Mouse (Mus musculus): ENCODE results near the gene Ocln.

Gene Ocln

GRCm38 (mm10) chr13:100552369-100553041, at the start of gene Ocln:
Ocln (minus strand) TSS chr13:100552718.
- DNase-seq, result peak; percentile 83 to 86

DNA sequence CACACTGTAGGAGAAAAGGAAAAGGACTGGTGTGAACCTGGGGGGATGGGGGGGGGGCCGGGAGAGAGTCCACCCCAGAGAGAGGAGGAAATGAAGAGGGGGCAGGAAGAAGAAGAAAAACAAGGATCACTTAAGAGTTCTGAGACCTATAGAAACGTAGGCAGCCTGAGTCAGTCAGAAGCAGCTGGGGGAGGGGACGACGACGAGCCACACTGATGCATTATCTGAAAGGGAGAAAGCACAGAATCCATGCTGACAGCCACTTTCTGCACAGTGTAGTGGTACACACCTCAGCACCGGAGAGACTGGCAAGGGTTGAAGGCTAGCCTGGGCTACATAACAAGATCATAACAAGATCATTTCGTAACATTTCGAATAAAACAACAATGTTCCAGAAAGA, 48.5 kb upstream of the Ocln start:
- DNase-seq, result no peak

DNA sequence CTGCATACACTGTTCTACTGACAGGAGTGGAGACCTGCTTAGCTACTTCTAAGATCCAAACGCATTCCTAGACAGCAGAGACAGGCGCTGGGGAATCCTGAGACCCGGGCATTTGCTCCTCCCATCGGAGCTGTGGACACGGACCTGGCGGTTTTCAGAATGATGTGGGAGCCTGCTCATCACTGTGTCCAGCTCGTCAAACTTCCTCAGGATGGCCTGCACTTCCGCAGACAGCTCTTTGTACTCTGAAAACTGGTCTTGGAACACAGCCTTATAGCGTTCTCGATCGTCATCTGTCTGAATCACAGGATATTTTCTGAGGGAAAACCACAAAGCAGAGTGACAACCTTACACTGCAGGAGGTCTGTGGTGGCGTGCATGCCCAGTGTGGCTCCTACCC, 47.8 kb upstream of the Ocln start:
- no peak for DNase-seq

- no peak for DNase-seq
These were observed 44.8 kb upstream of the Ocln start for GRCm38 (mm10) chr13:100597284-100597683.

DNA sequence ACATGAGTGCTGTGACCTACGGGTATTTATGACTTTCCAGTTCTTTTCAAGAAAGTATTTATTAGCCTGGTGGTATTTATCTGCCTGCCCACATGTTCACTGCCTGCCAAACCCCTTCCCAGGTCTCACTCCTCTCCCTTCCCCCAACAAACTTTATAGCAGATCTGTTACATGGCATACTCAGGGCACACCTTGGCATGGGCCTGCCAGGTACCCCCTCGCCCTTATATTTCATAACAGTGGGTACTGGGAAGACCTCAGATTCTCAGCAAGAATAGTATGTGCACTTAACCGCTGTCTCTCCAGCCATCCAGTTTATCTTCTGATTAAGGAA, 43.0 kb upstream of the Ocln start:
- no peak for DNase-seq

- no peak for DNase-seq
These were observed 42.5 kb upstream of the Ocln start for GRCm38 (mm10) chr13:100594838-100595551.

DNA sequence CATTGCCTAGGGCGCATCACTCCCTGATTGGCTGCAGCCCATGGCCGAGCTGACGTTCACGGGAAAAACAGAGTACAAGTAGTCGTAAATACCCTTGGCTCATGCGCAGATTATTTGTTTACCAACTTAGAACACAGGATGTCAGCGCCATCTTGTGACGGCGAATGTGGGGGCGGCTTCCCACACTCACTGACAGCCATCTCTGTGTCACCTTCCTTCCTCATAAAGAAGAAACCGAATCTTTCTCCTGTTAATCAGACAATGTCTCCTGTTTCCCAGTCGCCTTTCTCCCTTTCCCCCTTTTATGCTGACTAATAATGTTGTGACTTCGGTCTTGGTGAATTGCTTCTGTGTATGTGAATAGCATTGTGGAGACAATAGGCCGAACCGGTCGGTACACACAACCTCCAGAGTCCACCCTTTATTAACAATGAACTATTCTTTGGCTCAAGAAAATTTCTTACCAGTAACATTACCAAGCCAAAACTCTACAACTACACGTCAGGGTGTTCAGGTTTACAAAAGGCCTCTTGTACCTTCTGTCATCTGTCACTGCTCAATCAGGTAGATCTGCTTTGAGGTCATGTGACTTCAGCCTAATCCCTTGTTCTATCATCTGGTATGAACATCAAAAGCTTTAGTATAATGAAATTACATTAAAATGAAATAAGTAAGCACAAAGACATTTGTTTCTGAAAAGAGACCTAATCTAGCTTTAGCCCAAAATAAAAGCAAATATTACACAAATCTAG, 41.7 kb upstream of the Ocln start:
- DNase-seq, result peak; percentile 45 to 47

- no peak for DNase-seq
These were observed 36.1 kb upstream of the Ocln start for GRCm38 (mm10) chr13:100588646-100589045.

DNA sequence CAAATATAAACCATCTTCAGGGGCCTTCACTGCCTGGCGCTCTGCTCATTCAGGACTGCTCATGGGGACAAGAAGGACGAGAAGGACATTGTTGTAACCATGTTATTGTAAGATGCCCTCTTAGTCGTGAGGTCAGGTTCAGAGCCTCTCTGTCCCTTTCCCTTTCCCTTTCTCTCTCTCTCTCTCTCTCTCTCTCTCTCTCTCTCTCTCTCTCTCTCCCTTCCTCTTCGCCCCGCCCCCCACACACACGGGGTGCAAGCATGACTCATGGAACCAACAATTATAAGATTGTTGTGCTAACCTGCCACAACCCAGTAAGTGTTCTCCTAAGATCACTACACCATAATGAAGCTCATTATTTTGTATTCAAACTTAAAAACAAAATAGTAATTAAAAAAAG, 29.6 kb upstream of the Ocln start:
- no peak for DNase-seq

- peak; percentile 76 for DNase-seq
These were observed 29.2 kb upstream of the Ocln start for GRCm38 (mm10) chr13:100581701-100582100.

GRCm38 (mm10) chr13:100579951-100580350, 27.4 kb upstream of the Ocln start:
- DNase-seq, result peak in 1 of 2 experiments; percentile 48

GRCm38 (mm10) chr13:100579220-100579619, 26.7 kb upstream of the Ocln start:
- no peak for DNase-seq

- DNase-seq, result no peak
These were observed 23.4 kb upstream of the Ocln start for GRCm38 (mm10) chr13:100575950-100576349.

- no peak for DNase-seq
These were observed 18.2 kb upstream of the Ocln start for GRCm38 (mm10) chr13:100570713-100571112.

DNA sequence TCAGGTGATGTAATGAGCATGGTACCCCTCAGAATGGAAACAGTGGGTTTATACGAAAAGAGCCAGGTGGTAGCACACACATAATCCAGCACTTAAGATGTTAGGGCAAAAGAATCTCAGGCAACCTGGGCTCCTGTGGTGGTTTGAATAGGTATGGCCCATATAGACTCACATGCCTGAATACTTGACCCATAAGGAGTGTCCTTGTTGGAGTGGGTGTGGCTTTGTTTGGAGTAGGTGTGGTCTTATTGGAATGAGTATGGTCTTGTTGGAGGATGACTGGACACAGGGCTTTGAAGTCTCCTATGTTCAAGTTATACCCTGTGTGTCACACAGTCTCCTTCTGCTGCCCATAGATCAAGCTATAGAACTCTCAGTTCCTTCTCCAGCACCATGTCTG, 15.8 kb upstream of the Ocln start:
- DNase-seq, result no peak

GRCm38 (mm10) chr13:100559449-100559848, 6.9 kb upstream of the Ocln start:
- DNase-seq, result no peak

- DNase-seq, result no peak
These were observed 4.5 kb upstream of the Ocln start for GRCm38 (mm10) chr13:100557011-100557410.

- DNase-seq, result no peak
These were observed 522 bp upstream of the Ocln start for GRCm38 (mm10) chr13:100553042-100553437.

DNA sequence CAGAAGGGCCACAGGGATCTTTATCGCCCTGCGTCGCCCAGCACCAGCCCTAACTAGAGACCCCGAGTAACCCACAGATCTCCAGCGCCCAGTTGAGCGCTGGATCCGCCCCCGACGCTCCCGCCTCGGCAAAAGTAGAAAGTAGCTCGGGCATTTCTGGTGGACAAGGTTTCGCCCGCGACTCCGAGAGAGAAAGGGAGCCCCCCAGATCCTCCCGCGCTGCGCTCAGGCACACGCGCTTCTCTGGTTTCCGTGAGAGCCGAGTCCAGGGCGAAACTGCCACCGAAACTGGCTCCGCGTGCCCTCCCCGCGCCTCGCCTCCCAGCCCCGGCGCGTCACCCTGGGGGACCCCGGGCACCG, 529 bp downstream of the Ocln start:
- peak in 1 of 2 experiments; percentile 14 for DNase-seq

DNA sequence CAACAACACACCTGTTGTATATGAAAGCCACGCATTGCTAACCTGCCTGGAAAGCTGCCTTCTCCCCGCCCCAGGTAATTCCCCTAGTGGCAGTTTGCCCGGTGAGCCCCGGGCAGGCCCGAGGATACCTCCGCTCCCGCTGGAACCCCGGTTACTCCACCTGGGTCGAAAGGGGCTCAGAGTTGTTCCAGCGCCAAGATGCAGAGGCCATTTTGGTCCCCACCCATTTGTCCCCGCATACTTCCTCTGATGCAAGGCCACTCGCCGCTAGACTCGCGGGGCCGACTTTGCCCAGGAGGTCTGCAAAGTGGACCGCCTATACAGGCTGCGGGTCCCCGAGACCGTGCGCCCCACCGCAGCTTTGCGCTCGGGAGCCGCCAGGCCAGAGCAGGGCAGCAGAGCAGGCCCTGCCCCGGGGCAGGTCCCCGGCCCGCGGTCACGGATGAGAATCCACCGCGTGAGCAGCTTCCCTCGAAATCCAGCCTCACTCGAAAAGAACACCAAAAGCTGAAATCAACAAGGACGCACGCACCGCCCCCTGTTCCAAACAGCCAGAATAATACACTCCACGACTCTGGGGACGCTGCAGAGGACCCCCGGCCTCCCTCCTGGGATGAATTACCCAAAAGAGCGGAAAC, 1.0 kb downstream of the Ocln start:
- DNase-seq, result peak in 1 of 2 experiments; percentile 63

GRCm38 (mm10) chr13:100547269-100547668, 5.2 kb downstream of the Ocln start:
- DNase-seq, result peak; percentile 45 to 56

DNA sequence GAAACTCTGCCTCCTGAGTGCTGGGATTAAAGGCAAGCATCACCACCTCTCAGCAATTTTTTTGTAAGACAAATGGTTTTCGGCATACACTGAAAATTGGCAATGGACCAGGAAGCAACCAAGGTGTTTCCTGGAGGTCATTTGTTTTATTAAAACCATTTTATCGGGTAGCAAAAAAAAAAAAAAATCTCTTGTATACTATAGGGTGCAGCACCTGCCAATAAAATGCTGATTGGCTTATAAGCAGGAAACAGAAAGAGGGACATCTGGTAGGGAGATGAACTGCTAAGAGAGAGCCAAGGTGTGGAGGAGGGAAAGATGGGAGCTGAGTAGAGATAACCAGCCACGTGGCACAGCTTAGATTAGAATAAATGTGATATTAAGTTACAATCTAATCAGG, 7.0 kb downstream of the Ocln start:
- no peak for DNase-seq

GRCm38 (mm10) chr13:100544220-100544662, 8.3 kb downstream of the Ocln start:
- DNase-seq, result no peak

All from kidney, postnatal 36 days (tissue).